Mouse (Mus musculus): ENCODE results near the gene Tbc1d10c. TPM values are rescaled to one million over a fixed set of nuclear protein-coding genes. Genes with fewer than 3 reads are reported as not detected.

Gene Tbc1d10c
- polyA plus RNA-seq, 1 experiment from 2014 or later: 0.57 TPM

DNA sequence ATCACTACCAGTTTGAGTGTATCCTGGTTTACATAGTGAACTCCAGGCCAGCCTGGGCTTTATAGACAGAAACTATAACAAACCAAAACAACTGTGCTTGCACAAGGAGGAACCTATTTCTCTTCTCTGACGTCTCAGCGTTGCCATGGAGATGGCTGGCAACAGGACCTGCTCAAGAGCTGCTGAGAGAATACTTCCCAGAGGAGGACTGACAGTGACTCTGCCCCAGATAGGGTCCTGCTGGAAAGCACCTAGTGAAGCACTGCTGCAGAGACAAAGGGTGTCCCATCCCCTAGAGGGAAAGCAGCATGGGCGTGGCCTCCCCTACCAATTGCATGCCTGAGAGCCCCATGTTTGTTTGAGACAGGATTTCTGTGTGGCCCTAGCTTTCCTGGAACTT is 9.2 kb downstream of the Tbc1d10c start:
- H3K4me3 ChIP-seq: no peak overlapping the region
- 46% methylated on average over 3 of the region's 3 CpGs for WGBS
- DNase-seq (ENCODE audit: low spot score): no peak

DNA sequence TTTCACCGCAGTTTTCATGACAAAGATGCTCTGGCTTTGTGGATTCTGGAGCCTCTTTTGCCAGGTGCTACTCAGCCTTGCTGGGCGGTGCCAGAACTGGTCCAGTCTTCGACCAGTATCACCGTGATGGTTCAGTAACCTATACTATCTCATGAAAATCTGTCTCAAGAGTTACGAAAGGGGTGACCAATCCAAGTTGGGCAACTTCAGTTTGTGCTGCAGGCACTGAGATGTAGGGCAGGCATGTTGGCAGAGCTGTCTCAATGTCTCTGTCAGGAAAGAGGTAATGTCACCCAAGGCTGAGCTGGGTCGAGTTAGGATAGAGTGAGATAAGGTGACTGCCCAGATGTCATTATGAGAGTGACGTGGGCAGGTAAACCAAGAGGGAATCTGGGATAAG is 10.7 kb downstream of the Tbc1d10c start:
- no peak for DNase-seq (ENCODE audit: low spot score)
- WGBS: 89% methylated on average over 7 of the region's 7 CpGs
- H3K4me1 ChIP-seq: peaks cover 29% of the 10 kb centered on the region
- H3K9me3 ChIP-seq: no peaks in the 10 kb centered on the region
- no peak overlapping the region for H3K27ac ChIP-seq (replicated peaks)
- H3K4me3 ChIP-seq: no peak overlapping the region
- H3K36me3 ChIP-seq (replicated peaks): no peaks in the 10 kb centered on the region
- H3K27me3 ChIP-seq (replicated peaks; ENCODE audit: low read depth, poor library complexity, severe bottlenecking): no peaks in the 10 kb centered on the region; the same call in 1 of the 2 replicates

More for the DNA sequence above, 9.2 kb downstream of the Tbc1d10c start:
- Histone ChIP-seq H3K27ac (replicated peaks) (no peak overlapping the region), H3K9me3 (no peaks in the 10 kb centered on the region), H3K4me1 (peaks cover 27% of the 10 kb centered on the region), H3K36me3 (replicated peaks) (no peaks in the 10 kb centered on the region), H3K27me3 (replicated peaks; ENCODE audit: low read depth, poor library complexity, severe bottlenecking) (no peaks in the 10 kb centered on the region; the same call in 1 of the 2 replicates)

DNA sequence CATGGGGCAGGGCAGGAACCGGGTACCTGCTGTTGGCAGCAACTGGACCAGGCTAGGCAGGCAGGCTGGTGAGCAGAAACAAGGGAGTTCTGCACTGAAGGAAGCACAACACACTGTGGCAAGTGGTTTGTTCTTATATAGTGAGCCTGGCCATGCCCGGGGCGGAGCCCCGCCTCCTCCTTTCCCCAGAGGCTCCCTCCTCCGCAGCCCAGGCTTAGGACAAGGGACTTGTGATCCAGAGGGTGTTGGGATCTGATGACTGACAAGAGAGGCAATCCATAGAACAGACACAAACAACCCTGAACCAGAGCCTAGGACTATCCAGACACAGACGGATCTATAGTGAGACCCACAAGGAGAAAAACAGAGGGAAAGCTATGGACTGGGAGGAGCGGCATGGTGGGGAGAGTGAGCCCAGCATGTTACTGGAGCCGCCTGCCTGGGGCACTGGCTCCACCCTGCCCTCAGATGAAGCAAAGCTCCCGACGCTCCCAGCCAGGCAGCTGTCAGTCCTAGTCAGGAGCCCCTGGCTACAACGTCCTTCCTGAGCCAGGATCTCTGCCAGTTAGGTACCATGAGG is 15.6 kb downstream of the Tbc1d10c start, which contains the start of gene Carns1:
Carns1 (minus strand) TSS at position 112 of the 580 bp plus-strand sequence.
- Histone ChIP-seq H3K4me3 (peak within 1 kb of the TSS; percentile 40), H3K27ac (replicated peaks) (peak within 1 kb of the TSS; percentile 36; the same call in 1 of the 2 replicates), H3K27me3 (replicated peaks; ENCODE audit: low read depth, poor library complexity, severe bottlenecking) (peaks cover 20% of the 10 kb centered on the region), H3K36me3 (replicated peaks) (no peaks in the 10 kb centered on the region), H3K4me1 (peaks cover 36% of the 10 kb centered on the region), H3K9me3 (no peaks in the 10 kb centered on the region)
- WGBS: 5% methylated on average over 11 of the region's 11 CpGs
- peak; percentile 42 for DNase-seq (ENCODE audit: low spot score)

DNA sequence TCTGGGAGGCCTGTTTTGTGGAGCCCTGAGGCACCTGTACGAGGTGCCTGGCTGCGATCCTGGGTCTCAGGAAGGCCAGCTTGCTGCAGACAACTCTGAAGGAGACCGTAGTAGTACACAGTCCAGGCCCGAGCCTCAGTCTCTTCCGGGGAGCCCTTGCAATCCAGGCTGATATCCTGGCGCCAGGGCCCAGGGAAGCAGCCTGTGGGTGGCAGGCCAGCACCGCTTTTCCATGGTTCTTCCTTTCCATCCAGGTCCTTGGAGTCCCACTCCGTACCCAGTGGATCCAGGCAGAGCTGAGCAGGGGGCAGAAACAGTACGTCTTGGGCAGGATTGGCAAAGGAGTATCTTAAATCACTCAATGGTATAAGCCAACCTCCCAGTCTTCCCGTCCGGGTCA is 18.2 kb downstream of the Tbc1d10c start:
- Histone ChIP-seq H3K4me1 (peaks cover 46% of the 10 kb centered on the region), H3K9me3 (no peaks in the 10 kb centered on the region), H3K36me3 (replicated peaks) (no peaks in the 10 kb centered on the region), H3K27ac (replicated peaks) (0 out of 2 replicates have a peak overlapping the region, but pooled peaks have one; percentile 2), H3K27me3 (replicated peaks; ENCODE audit: low read depth, poor library complexity, severe bottlenecking) (peaks cover 20% of the 10 kb centered on the region), H3K4me3 (no peak overlapping the region)
- 60% methylated on average over 11 of the region's 11 CpGs for WGBS
- no peak for DNase-seq (ENCODE audit: low spot score)

DNA sequence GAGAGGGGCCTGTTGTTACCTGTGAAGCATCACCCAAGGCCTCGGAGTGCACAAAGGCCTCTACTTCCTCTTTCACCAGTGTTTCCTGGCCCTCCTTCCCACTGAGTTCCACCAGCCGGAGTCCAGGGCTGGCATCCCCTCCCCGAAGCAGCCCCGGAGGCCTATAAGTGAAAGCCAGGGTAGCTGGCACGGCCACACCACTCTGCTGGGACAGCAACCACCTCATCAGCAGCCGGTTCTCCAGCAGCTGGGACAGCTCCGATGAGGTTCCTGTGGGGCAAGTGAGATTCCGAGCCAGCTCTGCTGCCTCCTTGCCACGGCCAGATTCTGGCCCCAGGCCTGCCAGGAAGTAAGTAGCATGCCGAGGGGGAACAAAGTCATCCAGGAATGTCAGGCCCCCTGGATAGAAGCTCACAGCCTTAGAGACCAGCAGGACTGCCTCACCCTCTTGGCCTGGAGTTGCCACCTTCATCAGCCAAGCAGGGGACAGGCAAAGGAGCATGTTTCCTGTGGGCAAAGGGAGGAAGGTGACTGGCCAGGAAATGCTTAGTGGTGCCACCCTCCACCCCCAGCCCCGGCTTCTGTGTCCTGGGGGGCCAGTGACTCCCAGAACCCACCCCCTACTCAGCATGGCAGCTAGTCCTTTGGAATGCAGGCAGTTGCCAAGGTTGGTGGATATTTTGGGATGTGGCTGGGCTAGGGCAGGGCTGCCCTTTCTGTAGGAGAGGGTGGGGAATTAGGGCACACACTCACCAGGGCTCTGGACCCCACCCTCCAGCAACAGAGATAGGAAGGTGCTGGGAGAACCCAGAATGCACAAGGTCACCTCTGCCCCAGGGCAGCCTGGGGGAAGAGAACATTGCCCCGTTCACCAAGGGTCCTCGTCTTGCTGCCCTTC is 19.4 kb downstream of the Tbc1d10c start:
- H3K27ac ChIP-seq (replicated peaks): peak overlapping the region; percentile 40
- 63% methylated on average over 13 of the region's 13 CpGs for WGBS
- peaks cover 20% of the 10 kb centered on the region for H3K27me3 ChIP-seq (replicated peaks; ENCODE audit: low read depth, poor library complexity, severe bottlenecking)
- no peaks in the 10 kb centered on the region for H3K36me3 ChIP-seq (replicated peaks)
- H3K9me3 ChIP-seq: no peaks in the 10 kb centered on the region
- no peak overlapping the region for H3K4me3 ChIP-seq
- peaks cover 46% of the 10 kb centered on the region for H3K4me1 ChIP-seq
- no peak for DNase-seq (ENCODE audit: low spot score)

DNA sequence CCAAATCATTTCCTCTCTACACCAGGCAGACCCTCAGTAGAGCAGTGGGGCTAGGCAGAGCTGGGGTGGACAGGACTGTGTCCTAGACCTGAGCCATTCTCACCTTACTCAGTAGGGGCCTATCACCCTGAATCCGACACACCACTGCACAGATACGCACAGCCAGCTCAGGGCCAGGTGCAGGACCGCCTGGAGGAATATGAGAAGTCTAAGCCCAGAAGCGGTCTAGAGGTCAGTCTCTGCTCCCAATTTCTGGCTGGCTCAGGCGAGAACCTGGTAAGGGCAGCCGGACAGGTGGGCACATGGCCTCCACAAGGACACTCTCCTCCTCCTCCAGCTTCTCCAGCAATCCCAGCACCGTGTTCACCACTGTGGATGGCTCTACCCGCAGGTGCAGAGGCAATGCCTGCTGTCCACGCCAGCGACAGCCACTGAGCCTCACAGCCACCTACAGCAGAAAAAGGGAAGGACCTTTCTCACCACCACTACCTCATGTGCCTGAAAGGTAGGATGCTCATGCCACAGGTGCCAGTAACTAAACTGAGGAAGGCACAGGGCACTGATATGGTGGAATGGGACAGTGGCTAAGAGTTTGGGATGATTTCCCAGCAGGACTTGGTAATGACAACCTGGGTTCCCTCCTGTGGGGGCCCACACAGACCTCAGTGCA is 20.2 kb downstream of the Tbc1d10c start:
- no peak for DNase-seq (ENCODE audit: low spot score)
- peaks cover 43% of the 10 kb centered on the region for H3K4me1 ChIP-seq
- no peak overlapping the region for H3K4me3 ChIP-seq
- WGBS: 84% methylated on average over 10 of the region's 10 CpGs
- no peaks in the 10 kb centered on the region for H3K36me3 ChIP-seq (replicated peaks)
- H3K9me3 ChIP-seq: no peaks in the 10 kb centered on the region
- H3K27me3 ChIP-seq (replicated peaks; ENCODE audit: low read depth, poor library complexity, severe bottlenecking): peaks cover 20% of the 10 kb centered on the region; the same call in 1 of the 2 replicates
- peak overlapping the region; percentile 92; the same call in 1 of the 2 replicates for H3K27ac ChIP-seq (replicated peaks)

DNA sequence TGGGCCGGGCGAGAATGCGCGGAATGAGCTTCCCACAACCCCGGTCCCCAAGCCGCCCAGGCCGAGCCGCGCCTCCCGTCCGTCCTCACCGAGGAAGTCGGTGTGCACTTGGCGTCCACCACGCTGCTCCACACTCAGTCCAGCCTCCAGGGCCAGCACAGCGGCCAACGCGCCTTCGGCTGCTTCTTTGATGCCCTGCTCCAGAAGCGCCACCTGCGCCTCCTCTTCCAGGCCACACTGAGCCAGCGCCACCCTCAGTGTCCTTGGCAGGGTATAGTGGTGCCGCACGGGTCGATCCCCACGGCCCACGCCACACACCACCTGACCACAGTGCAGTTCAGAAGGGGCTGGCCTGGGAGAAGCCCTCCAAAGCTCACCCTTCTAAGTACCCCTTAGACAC is 21.3 kb downstream of the Tbc1d10c start:
- DNase-seq (ENCODE audit: low spot score): no peak
- Histone ChIP-seq H3K4me1 (peaks cover 33% of the 10 kb centered on the region), H3K27me3 (replicated peaks; ENCODE audit: low read depth, poor library complexity, severe bottlenecking) (peaks cover 20% of the 10 kb centered on the region; the same call in 1 of the 2 replicates), H3K36me3 (replicated peaks) (no peaks in the 10 kb centered on the region), H3K9me3 (no peaks in the 10 kb centered on the region), H3K4me3 (peak overlapping the region; percentile 63), H3K27ac (replicated peaks) (peak overlapping the region; percentile 92)
- WGBS: 8% methylated on average over 27 of the region's 27 CpGs

DNA sequence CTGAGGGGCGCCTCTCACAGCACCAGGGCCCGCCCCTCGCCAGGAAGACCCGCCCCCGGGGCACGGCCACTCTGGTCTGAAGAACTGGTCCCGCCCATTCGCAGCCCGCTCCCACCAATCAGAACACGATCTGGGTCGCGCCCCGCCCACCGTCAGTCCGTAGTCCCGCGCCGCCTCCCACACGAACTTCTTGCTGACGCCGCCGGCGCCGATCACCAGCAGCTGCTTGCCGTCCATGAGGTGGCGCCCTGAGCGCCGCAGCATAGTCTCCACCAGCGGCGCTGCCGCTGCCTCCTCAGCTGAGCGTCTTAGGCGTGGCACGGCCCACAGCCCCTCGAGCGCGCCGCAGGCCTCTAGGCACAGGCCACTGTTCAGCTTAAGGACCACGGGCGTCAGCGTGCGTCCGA is 21.7 kb downstream of the Tbc1d10c start:
- peak; percentile 100 for DNase-seq (ENCODE audit: low spot score)
- Histone ChIP-seq H3K4me3 (peak overlapping the region; percentile 63), H3K27ac (replicated peaks) (peak overlapping the region; percentile 92), H3K27me3 (replicated peaks; ENCODE audit: low read depth, poor library complexity, severe bottlenecking) (peaks cover 17% of the 10 kb centered on the region; the same call in 1 of the 2 replicates), H3K36me3 (replicated peaks) (no peaks in the 10 kb centered on the region), H3K9me3 (no peaks in the 10 kb centered on the region), H3K4me1 (peaks cover 31% of the 10 kb centered on the region)
- WGBS: under 1% methylated on average over 43 of the region's 43 CpGs

DNA sequence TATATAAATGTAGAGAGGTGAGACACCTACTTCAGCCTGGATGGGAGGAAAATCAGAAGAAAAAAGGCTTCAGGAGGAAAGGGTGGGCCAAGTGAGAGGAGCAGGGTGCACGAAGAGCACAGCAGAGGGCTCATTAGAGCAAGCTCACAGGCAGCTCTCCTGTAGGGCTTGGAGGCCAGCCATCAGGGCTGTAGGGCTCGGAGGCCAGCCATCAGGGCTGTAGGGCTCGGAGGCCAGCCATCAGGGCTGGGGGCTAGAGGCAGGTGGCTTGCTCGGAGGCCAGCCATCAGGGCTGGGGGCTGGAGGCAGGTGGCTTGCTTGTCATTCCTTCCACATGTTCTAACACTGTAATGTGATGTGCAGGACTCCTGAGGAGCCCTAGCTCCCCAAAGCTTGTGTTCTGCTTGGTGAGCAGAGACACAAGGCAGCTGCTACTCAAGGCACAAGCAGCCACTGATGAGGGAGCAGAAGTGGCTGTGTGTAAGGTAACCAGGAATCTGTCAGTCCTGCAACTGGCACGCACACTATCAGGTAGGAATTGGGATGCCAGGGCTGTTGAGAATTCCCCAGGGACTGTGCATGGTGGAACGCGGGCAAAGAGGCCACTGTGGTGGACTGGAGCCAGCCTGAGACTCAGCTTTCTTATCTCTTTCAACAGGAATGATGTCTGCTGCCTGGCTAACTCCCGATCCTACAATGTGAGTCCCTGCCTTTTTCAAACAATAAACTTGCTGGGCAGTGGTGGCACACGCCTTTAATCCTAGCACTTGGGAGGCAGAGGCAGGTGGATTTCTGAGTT is 24.2 kb downstream of the Tbc1d10c start:
- 83% methylated on average over 9 of the region's 9 CpGs for WGBS
- DNase-seq (ENCODE audit: low spot score): no peak
- H3K9me3 ChIP-seq: no peaks in the 10 kb centered on the region
- H3K27me3 ChIP-seq (replicated peaks; ENCODE audit: low read depth, poor library complexity, severe bottlenecking): peaks cover 14% of the 10 kb centered on the region; the same call in 1 of the 2 replicates
- H3K36me3 ChIP-seq (replicated peaks): no peaks in the 10 kb centered on the region
- no peak overlapping the region for H3K4me3 ChIP-seq
- peaks cover 41% of the 10 kb centered on the region for H3K4me1 ChIP-seq
- H3K27ac ChIP-seq (replicated peaks): no peak overlapping the region

DNA sequence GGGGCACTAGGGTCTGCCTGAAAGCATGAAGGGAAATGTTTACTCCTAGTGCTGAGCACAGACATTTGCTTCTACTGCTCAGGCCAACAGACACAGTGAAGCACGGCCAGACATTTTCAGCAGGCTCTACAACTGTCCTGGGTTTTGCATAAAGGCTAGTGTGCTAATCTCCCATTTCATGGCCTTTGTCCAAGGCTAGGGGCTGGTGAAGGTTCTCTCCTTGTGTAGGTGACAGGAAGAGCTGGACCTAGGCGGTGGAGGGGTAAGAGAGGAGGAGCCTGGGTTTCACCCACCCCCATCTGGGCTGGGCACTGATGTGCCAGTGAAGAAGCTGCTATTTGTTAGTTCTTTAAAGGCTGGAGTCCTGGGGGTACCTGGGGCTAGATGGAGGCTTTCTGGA is 26.4 kb downstream of the Tbc1d10c start:
- WGBS: 82% methylated on average over 2 of the region's 2 CpGs
- Histone ChIP-seq H3K27ac (replicated peaks) (no peak overlapping the region), H3K9me3 (no peaks in the 10 kb centered on the region), H3K4me1 (peaks cover 20% of the 10 kb centered on the region), H3K36me3 (replicated peaks) (peaks cover 15% of the 10 kb centered on the region), H3K27me3 (replicated peaks; ENCODE audit: low read depth, poor library complexity, severe bottlenecking) (no peaks in the 10 kb centered on the region), H3K4me3 (no peak overlapping the region)
- DNase-seq (ENCODE audit: low spot score): no peak

DNA sequence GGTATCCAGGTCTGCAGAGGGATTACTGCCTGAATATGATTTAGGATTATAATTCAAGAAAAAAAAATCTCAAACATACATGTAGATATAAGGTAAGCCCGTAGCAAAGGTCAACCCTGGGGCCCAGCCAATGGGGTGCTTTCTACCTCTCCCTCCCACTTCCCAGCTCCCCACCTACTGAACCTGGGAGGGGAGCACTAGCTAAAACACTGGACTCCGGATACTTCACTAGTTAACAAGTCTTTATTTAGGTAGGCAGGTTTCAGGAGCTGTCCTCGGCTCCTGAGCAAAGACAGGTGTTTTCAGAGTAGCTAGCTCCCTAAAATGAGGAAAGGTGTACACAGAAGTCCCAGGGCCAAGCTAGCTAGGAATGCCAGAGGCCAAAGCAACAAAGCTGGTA is 27.0 kb downstream of the Tbc1d10c start:
- H3K4me3 ChIP-seq: no peak overlapping the region
- 80% methylated on average over 3 of the region's 3 CpGs for WGBS
- H3K27ac ChIP-seq (replicated peaks): peak overlapping the region; percentile 89; the same call in 1 of the 2 replicates

DNA sequence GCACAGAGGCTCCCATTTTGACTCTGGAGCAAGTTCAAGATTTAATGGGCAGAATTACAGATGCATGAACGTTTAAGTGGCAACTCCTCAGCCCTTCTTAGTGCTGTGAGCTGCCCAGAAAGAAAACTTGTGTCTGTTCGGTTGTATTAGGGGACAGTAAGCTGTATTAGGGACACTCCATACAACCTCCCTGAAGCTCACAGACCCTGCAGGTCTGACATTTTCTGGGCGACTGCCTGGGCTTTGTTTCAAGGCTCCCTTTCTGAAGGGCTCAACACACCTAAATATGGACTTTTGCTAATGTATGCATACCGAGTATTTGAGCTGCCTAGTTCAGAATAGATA is 27.6 kb downstream of the Tbc1d10c start:
- H3K4me1 ChIP-seq: peaks cover 17% of the 10 kb centered on the region
- DNase-seq (ENCODE audit: low spot score): no peak
- no peaks in the 10 kb centered on the region for H3K9me3 ChIP-seq
- no peaks in the 10 kb centered on the region for H3K27me3 ChIP-seq (replicated peaks; ENCODE audit: low read depth, poor library complexity, severe bottlenecking)
- WGBS: 36% methylated on average over 4 of the region's 4 CpGs
- H3K27ac ChIP-seq (replicated peaks): peak overlapping the region; percentile 89
- H3K36me3 ChIP-seq (replicated peaks): peaks cover 27% of the 10 kb centered on the region
- H3K4me3 ChIP-seq: peak overlapping the region; percentile 78

More for the DNA sequence above, 27.0 kb downstream of the Tbc1d10c start:
- no peak for DNase-seq (ENCODE audit: low spot score)
- H3K27me3 ChIP-seq (replicated peaks; ENCODE audit: low read depth, poor library complexity, severe bottlenecking): no peaks in the 10 kb centered on the region
- peaks cover 17% of the 10 kb centered on the region for H3K4me1 ChIP-seq
- H3K9me3 ChIP-seq: no peaks in the 10 kb centered on the region
- H3K36me3 ChIP-seq (replicated peaks): peaks cover 22% of the 10 kb centered on the region
